Mouse (Mus musculus): ENCODE data around the gene Gsk3b. TPM values are rescaled to one million over a fixed set of nuclear protein-coding genes. Genes with fewer than 3 reads are reported as not detected.

Gsk3b gene
- polyA plus RNA-seq, 1 experiment from 2014 or later = 28.1 TPM

GRCm38 (mm10) chr16:38181421-38181820 lies 92.6 kb downstream of the Gsk3b start:
- Histone ChIP-seq H3K4me1 (replicated peaks; ENCODE audit: control insufficient read depth, insufficient read depth) (peaks cover 10% of the 10 kb centered on the region; the same call in 1 of the 2 replicates), H3K4me2 (replicated peaks; ENCODE audit: low read depth) (no peak overlapping the region), H3K27me3 (ENCODE audit: control insufficient read depth, insufficient read depth, low read length) (no peaks in the 10 kb centered on the region), H3K36me3 (ENCODE audit: control insufficient read depth, insufficient read depth, low read length) (no peaks in the 10 kb centered on the region), H3K27ac (replicated peaks) (peak overlapping the region; percentile 53), H3K9ac (ENCODE audit: low read length) (no peak overlapping the region), H3K9me3 (ENCODE audit: control insufficient read depth, low read length) (no peaks in the 10 kb centered on the region), H3K4me3 (ENCODE audit: low read depth, low read length) (no peak overlapping the region)
- TF ChIP-seq EP300 (optimal IDR thresholded peaks at IDR 0.05) (no peak), CTCF (IDR thresholded peaks at IDR 0.05; ENCODE audit: low read depth) (no peak)
- ATAC-seq (ENCODE audit: low FRiP score, low TSS enrichment) (0 out of 2 replicates have a peak, but pooled peaks have one; percentile 19), DNase-seq (ENCODE audit: low spot score) (no peak)
- 58% methylated on average over 8 of the region's 8 CpGs for WGBS

- H3K36me3 ChIP-seq (ENCODE audit: control insufficient read depth, insufficient read depth, low read length) = peaks cover 2% of the 10 kb centered on the region; the same call in 1 of the 2 replicates
- ATAC-seq (ENCODE audit: low FRiP score, low TSS enrichment) (peak; percentile 65), DNase-seq (ENCODE audit: low spot score) (peak; percentile 64)
- H3K9ac ChIP-seq (ENCODE audit: low read length) = no peak overlapping the region
- no peaks in the 10 kb centered on the region for H3K27me3 ChIP-seq (ENCODE audit: control insufficient read depth, insufficient read depth, low read length)
- H3K27ac ChIP-seq (replicated peaks) = peak overlapping the region; percentile 35; the same call in 1 of the 2 replicates
- 53% methylated on average over 8 of the region's 8 CpGs for WGBS
- no peak overlapping the region for H3K4me2 ChIP-seq (replicated peaks; ENCODE audit: low read depth)
- TF ChIP-seq CTCF (IDR thresholded peaks at IDR 0.05; ENCODE audit: low read depth) (no peak), EP300 (optimal IDR thresholded peaks at IDR 0.05) (no peak)
- no peaks in the 10 kb centered on the region for H3K9me3 ChIP-seq (ENCODE audit: control insufficient read depth, low read length)
- H3K4me3 ChIP-seq (ENCODE audit: low read depth, low read length) = no peak overlapping the region
- peaks cover 10% of the 10 kb centered on the region; the same call in 1 of the 2 replicates for H3K4me1 ChIP-seq (replicated peaks; ENCODE audit: control insufficient read depth, insufficient read depth)
These were observed 96.0 kb downstream of the Gsk3b start for GRCm38 (mm10) chr16:38184657-38185269.

GRCm38 (mm10) chr16:38189952-38190351 lies 101.2 kb downstream of the Gsk3b start:
- ATAC-seq (ENCODE audit: low FRiP score, low TSS enrichment) = no peak
- H3K36me3 ChIP-seq (ENCODE audit: control insufficient read depth, insufficient read depth, low read length) = peaks cover 7% of the 10 kb centered on the region
- H3K9me3 ChIP-seq (ENCODE audit: control insufficient read depth, low read length) = no peaks in the 10 kb centered on the region
- H3K9ac ChIP-seq (ENCODE audit: low read length) = no peak overlapping the region
- WGBS = 80% methylated on average over 4 of the region's 4 CpGs
- DNase-seq (ENCODE audit: low spot score) = no peak
- TF ChIP-seq EP300 (optimal IDR thresholded peaks at IDR 0.05) (no peak), CTCF (IDR thresholded peaks at IDR 0.05; ENCODE audit: low read depth) (no peak)
- no peak overlapping the region for H3K4me3 ChIP-seq (ENCODE audit: low read depth, low read length)
- no peaks in the 10 kb centered on the region for H3K27me3 ChIP-seq (ENCODE audit: control insufficient read depth, insufficient read depth, low read length)
- 0 out of 2 replicates have a peak, but pooled peaks cover under 1% of the 10 kb centered on the region for H3K4me1 ChIP-seq (replicated peaks; ENCODE audit: control insufficient read depth, insufficient read depth)
- no peak overlapping the region for H3K4me2 ChIP-seq (replicated peaks; ENCODE audit: low read depth)
- H3K27ac ChIP-seq (replicated peaks) = no peak overlapping the region

DNA sequence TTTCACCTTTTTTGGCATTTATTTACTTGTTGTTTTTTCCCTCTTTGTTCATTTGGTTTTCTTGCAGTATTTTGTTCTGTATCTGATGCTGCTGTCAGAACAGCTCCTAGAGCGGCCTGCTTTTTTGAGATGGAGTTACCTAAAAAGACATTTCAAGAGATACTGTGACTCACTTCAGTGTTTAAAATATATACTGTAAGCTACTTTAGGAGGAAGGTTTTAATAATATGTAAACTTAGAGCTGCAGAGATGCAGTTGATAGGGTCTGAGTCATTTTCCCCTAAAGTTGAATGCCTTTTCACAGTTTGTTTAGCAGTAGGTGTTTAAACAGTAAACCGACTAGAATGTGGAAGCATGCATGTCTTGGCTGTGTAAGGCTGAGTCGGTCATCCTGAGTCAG lies 101.7 kb downstream of the Gsk3b start:
- ATAC-seq (ENCODE audit: low FRiP score, low TSS enrichment) (0 out of 2 replicates have a peak, but pooled peaks have one; percentile 49), DNase-seq (ENCODE audit: low spot score) (no peak)
- H3K27me3 ChIP-seq (ENCODE audit: control insufficient read depth, insufficient read depth, low read length) = no peaks in the 10 kb centered on the region
- H3K9ac ChIP-seq (ENCODE audit: low read length) = no peak overlapping the region
- no peaks in the 10 kb centered on the region for H3K4me1 ChIP-seq (replicated peaks; ENCODE audit: control insufficient read depth, insufficient read depth)
- H3K4me3 ChIP-seq (ENCODE audit: low read depth, low read length) = no peak overlapping the region
- no peak for TF ChIP-seq CTCF (IDR thresholded peaks at IDR 0.05; ENCODE audit: low read depth)
- no peak for TF ChIP-seq EP300 (optimal IDR thresholded peaks at IDR 0.05)
- 57% methylated on average over 3 of the region's 3 CpGs for WGBS
- no peak overlapping the region for H3K4me2 ChIP-seq (replicated peaks; ENCODE audit: low read depth)
- no peak overlapping the region for H3K27ac ChIP-seq (replicated peaks)
- no peaks in the 10 kb centered on the region for H3K9me3 ChIP-seq (ENCODE audit: control insufficient read depth, low read length)
- H3K36me3 ChIP-seq (ENCODE audit: control insufficient read depth, insufficient read depth, low read length) = peaks cover 10% of the 10 kb centered on the region

GRCm38 (mm10) chr16:38191460-38191859 lies 102.7 kb downstream of the Gsk3b start:
- DNase-seq (ENCODE audit: low spot score) = peak; percentile 67
- H3K9me3 ChIP-seq (ENCODE audit: control insufficient read depth, low read length) = no peaks in the 10 kb centered on the region
- no peak overlapping the region for H3K4me2 ChIP-seq (replicated peaks; ENCODE audit: low read depth)
- 57% methylated on average over 6 of the region's 6 CpGs for WGBS
- H3K4me3 ChIP-seq (ENCODE audit: low read depth, low read length) = no peak overlapping the region
- no peaks in the 10 kb centered on the region for H3K4me1 ChIP-seq (replicated peaks; ENCODE audit: control insufficient read depth, insufficient read depth)
- H3K36me3 ChIP-seq (ENCODE audit: control insufficient read depth, insufficient read depth, low read length) = peaks cover 10% of the 10 kb centered on the region
- ATAC-seq (ENCODE audit: low FRiP score, low TSS enrichment) = peak; percentile 98
- no peak for TF ChIP-seq EP300 (optimal IDR thresholded peaks at IDR 0.05)
- no peak overlapping the region for H3K9ac ChIP-seq (ENCODE audit: low read length)
- no peak overlapping the region for H3K27ac ChIP-seq (replicated peaks)
- no peaks in the 10 kb centered on the region for H3K27me3 ChIP-seq (ENCODE audit: control insufficient read depth, insufficient read depth, low read length)

GRCm38 (mm10) chr16:38192640-38193039 lies 103.8 kb downstream of the Gsk3b start:
- Histone ChIP-seq H3K4me3 (ENCODE audit: low read depth, low read length) (no peak overlapping the region), H3K27me3 (ENCODE audit: control insufficient read depth, insufficient read depth, low read length) (no peaks in the 10 kb centered on the region), H3K27ac (replicated peaks) (no peak overlapping the region), H3K36me3 (ENCODE audit: control insufficient read depth, insufficient read depth, low read length) (peaks cover 10% of the 10 kb centered on the region), H3K9ac (ENCODE audit: low read length) (no peak overlapping the region), H3K4me2 (replicated peaks; ENCODE audit: low read depth) (no peak overlapping the region), H3K9me3 (ENCODE audit: control insufficient read depth, low read length) (no peaks in the 10 kb centered on the region), H3K4me1 (replicated peaks; ENCODE audit: control insufficient read depth, insufficient read depth) (no peaks in the 10 kb centered on the region)
- no peak for TF ChIP-seq CTCF (IDR thresholded peaks at IDR 0.05; ENCODE audit: low read depth)
- TF ChIP-seq EP300 (optimal IDR thresholded peaks at IDR 0.05) = no peak
- ATAC-seq (ENCODE audit: low FRiP score, low TSS enrichment) = no peak
- WGBS = 76% methylated on average over 6 of the region's 6 CpGs
- DNase-seq (ENCODE audit: low spot score) = no peak
